Mouse (Mus musculus): ENCODE measurements at regions not wholly inside any gene's neighbourhood (a gene's known extent, or its start where the extent isn't known, plus 50 kb on each side); places are given as distances from the start of the nearest gene placed in this dataset.

DNA sequence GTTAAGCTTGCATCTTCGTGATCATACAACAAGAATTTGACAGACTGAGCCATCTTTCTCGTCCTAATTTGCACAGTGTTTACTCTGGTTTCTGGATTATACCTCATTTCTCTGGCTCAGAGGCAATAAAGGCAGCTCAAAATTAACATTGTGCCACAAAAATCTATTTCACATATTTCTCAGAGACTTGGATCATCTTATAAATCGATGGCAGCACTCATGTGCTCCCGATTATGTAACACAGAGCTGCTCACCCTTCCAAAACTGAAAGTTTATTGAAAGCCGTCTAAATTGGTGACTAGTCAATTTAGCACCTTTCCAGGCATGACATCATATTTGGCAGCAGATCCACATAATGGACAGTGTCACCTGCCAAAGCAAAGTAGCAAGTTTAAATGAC is 1020.7 kb upstream of the Lrrtm3 start:
- WGBS = 80% methylated on average over 5 of the region's 5 CpGs
- H3K9me3 ChIP-seq (replicated peaks) = no peaks in the 10 kb centered on the region
- no peak overlapping the region for H3K27ac ChIP-seq
- H3K4me2 ChIP-seq = no peak overlapping the region
- H3K4me1 ChIP-seq = no peaks in the 10 kb centered on the region
- no peaks in the 10 kb centered on the region for H3K36me3 ChIP-seq
- H3K27me3 ChIP-seq = no peaks in the 10 kb centered on the region
- no peak for ATAC-seq (replicated peaks; ENCODE audit: low FRiP score)
- no peak overlapping the region for H3K4me3 ChIP-seq (replicated peaks)
- no peak overlapping the region for H3K9ac ChIP-seq

DNA sequence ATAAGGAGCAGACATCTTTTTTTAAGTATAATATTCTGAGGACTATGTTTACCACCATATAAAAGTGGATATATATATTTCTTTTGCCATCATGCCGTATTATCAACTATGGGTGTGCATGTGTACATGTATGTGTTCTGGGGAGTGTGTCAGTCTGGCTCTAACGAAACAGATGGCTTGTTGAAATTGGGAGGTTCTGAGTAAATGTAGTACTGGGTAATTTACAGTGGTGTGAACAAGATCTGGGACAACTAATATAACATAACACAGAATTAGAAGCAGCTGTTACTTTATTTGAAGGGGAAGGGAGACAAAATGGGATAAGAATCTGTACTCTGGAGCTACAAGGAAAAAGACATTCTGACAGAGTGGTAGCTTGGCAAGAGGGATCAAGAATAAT is 1017.3 kb upstream of the Lrrtm3 start:
- Histone ChIP-seq H3K27ac (no peak overlapping the region), H3K27me3 (no peaks in the 10 kb centered on the region), H3K9ac (no peak overlapping the region), H3K36me3 (no peaks in the 10 kb centered on the region), H3K4me2 (no peak overlapping the region), H3K9me3 (replicated peaks) (no peaks in the 10 kb centered on the region), H3K4me1 (no peaks in the 10 kb centered on the region), H3K4me3 (replicated peaks) (no peak overlapping the region)
- no peak for ATAC-seq (replicated peaks; ENCODE audit: low FRiP score)
- 81% methylated on average over 2 of the region's 2 CpGs for WGBS

DNA sequence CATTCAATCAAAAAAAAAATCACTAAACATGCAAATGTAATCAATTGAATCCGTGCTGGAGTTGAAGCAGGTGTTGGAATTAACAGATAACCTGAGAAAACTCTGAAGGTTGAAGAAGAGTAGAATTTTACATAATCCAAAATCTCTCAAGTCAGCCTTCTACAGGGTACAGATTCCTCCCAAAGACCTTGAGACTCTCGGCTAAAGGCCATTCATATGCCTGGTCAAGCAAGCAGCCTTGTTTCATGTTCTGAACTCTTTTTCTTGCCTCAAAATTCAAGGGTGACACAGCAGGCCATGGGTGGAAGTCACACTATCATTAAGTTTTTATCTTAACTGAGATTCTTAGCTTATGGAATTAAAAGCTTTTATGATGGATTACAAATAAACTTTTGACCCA is 994.4 kb upstream of the Lrrtm3 start:
- Histone ChIP-seq H3K4me3 (replicated peaks) (no peak overlapping the region), H3K36me3 (no peaks in the 10 kb centered on the region), H3K27ac (no peak overlapping the region), H3K4me1 (no peaks in the 10 kb centered on the region), H3K27me3 (no peaks in the 10 kb centered on the region), H3K4me2 (no peak overlapping the region), H3K9ac (no peak overlapping the region), H3K9me3 (replicated peaks) (no peaks in the 10 kb centered on the region)
- no peak for ATAC-seq (replicated peaks; ENCODE audit: low FRiP score)
- WGBS = 64% methylated on average over 2 of the region's 2 CpGs

DNA sequence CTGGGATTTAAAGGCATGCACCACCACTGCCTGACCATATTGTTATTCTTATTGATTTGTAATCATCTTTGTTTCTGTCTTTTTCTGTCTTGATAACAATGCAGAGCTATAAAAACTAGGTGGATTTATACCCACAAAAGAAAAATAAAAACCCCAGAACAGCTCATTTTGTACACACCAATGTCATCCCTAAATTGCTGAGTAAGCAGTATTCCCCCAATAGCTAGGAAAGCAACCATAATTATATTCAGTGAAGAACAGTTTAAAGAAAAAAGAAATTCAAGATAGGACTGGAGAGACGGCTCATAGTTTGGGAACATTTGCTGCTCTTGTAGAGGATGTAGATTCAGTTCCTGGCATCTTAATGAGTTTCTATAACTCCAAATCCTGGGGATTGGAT is 991.6 kb upstream of the Lrrtm3 start:
- H3K27ac ChIP-seq = no peak overlapping the region
- H3K4me1 ChIP-seq = no peaks in the 10 kb centered on the region
- H3K9me3 ChIP-seq (replicated peaks) = no peaks in the 10 kb centered on the region
- no peak overlapping the region for H3K9ac ChIP-seq
- no peaks in the 10 kb centered on the region for H3K36me3 ChIP-seq
- H3K4me2 ChIP-seq = no peak overlapping the region
- H3K4me3 ChIP-seq (replicated peaks) = no peak overlapping the region
- H3K27me3 ChIP-seq = no peaks in the 10 kb centered on the region
- no peak for ATAC-seq (replicated peaks; ENCODE audit: low FRiP score)
- 88% methylated on average over 1 of the region's 1 CpGs for WGBS

DNA sequence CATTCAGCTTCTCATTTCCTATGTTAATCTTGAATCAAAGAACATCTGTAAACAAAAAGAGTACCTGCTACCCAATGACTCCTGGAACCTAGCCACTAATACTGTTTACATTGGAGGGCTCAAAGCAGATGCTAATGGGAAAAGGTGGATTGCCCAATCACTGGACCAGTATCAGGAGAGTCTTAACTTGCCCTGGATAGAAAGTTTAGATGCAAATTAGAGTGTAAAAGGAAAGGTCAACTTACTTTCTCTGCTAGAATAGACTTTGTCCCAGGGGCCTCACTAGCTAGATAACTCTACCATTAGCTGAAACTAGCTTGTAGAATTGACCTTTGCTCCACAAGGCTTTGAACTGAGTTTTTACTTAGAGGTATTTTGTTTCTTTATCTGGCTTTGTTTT is 968.0 kb upstream of the Lrrtm3 start:
- Histone ChIP-seq H3K4me1 (no peaks in the 10 kb centered on the region), H3K27me3 (no peaks in the 10 kb centered on the region), H3K27ac (no peak overlapping the region), H3K4me2 (no peak overlapping the region), H3K36me3 (no peaks in the 10 kb centered on the region), H3K4me3 (replicated peaks) (no peak overlapping the region), H3K9me3 (replicated peaks) (no peaks in the 10 kb centered on the region), H3K9ac (no peak overlapping the region)
- no peak for ATAC-seq (replicated peaks; ENCODE audit: low FRiP score)
